Mouse (Mus musculus): ENCODE data around the gene Ninl.

GRCm38 (mm10) chr2:150927038-150927720 is 112.0 kb downstream of the Ninl start:
- TF ChIP-seq CTCF (IDR thresholded peaks at IDR 0.05; ENCODE audit: control insufficient read depth, insufficient read depth, low read length) (no peak), POLR2A (IDR thresholded peaks at IDR 0.05; ENCODE audit: borderline replicate concordance, control insufficient read depth, low read depth, low read length) (no peak)

All from bone marrow, adult 2 months (tissue).